17 mouse cellular contexts compared by ENCODE assay signal in the genomic region with DNA sequence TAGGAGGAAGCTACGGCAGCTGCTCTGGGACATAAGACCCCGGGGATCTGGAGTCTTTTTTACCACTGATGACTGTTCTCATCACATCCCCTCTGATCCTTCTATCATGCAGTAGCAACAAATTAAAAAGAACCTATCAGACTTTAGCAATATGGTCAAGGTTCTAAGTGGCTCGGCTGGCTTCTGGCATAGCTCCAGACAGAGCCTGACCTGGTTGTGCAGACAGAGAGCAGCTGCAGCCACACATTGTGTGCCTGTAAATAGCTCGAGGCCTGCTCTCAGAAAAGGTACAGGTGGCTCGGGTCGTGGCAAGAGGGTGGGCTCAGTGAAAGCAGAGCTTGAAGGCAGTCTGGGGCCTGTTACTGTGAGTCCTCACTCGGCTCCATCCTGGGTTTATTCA. TPM values are rescaled to one million over a fixed set of nuclear protein-coding genes. Genes with fewer than 3 reads are reported as not detected.
DNase-seq lines count a peak whose midpoint lies in the region; ATAC-seq and TF ChIP-seq lines count a peak whose summit lies in the region.
"Had no signal": no experiment of that assay in that cellular context is flagged by ENCODE, and none has a peak within 500 bp of the region (broad histone marks: within the 10 kb centered on the region; RNA-seq: fewer than 3 reads in every experiment).

No protein-coding gene starts in this region.

- H3K4me1 ChIP-seq in kidney, adult 2 months (ENCODE audit: control insufficient read depth, insufficient read depth, low read length) = no peaks in the 10 kb centered on the region
- H3K4me1 ChIP-seq: intestine, embryonic 15.5 days had no signal

- H3K36me3 ChIP-seq in kidney, adult 2 months (ENCODE audit: control insufficient read depth, insufficient read depth, low read length) = no peaks in the 10 kb centered on the region
- H3K36me3 ChIP-seq: heart, embryonic 15.5 days; intestine, embryonic 15.5 days had no signal

- H3K27me3 ChIP-seq in kidney, adult 2 months (replicated peaks; ENCODE audit: control insufficient read depth, insufficient read depth, low read length) = no peaks in the 10 kb centered on the region
- H3K27me3 ChIP-seq: heart, embryonic 15.5 days; intestine, embryonic 15.5 days had no signal

- no peak for TF ChIP-seq CTCF in kidney, adult 2 months (conservative IDR thresholded peaks at IDR 0.05; ENCODE audit: insufficient read depth, insufficient read length, low read depth, low read length)

- no peak overlapping the region for H3K27ac ChIP-seq in kidney, adult 2 months (ENCODE audit: insufficient read depth, low read depth, low read length)
- H3K27ac ChIP-seq: heart, embryonic 15.5 days; intestine, embryonic 15.5 days had no signal

- no peak overlapping the region for H3K4me3 ChIP-seq in kidney, adult 2 months (ENCODE audit: insufficient read depth, low read depth, low read length)
- H3K4me3 ChIP-seq: erythroblast, embryonic 14.5 days; heart, embryonic 15.5 days; intestine, embryonic 15.5 days; megakaryocyte, embryonic 14.5 days; myocyte had no signal

- TF ChIP-seq POLR2A in kidney, adult 2 months (IDR thresholded peaks at IDR 0.05; ENCODE audit: low read depth, low read length) = no peak

- 49% methylated on average over 7 of the region's 7 CpGs for WGBS in kidney, adult 2 months

- DNase-seq in cerebellum, adult 11 months = peak; percentile 2
- DNase-seq in kidney, adult 2 months = peak; percentile 9
- no peak for DNase-seq in kidney, adult 11 months
- peak; percentile 53 for DNase-seq in adrenal gland, postnatal 10 days
- peak; percentile 17 for DNase-seq in cerebellum, adult 9-11 months
- no peak for DNase-seq in frontal cortex, postnatal 10 days (ENCODE audit: low spot score in 2 of 2)
- DNase-seq in right cerebral cortex, postnatal 4 days = no peak
- DNase-seq: lung, embryonic 14.5 days; thymus, postnatal 14 days had no signal

- ATAC-seq in cerebellum, adult (ENCODE audit: insufficient number of reproducible peaks, low FRiP score, low TSS enrichment) = no peak
- ATAC-seq: intestine, embryonic 15.5 days had no signal

RNA-seq across cellular contexts. Expression of a gene that starts 48.5 kb away (rescaled TPM):
- 1.2 TPM in 2 replicates for polyA plus RNA-seq in kidney, adult 2 months (2012; rRNA removed)
- total RNA-seq in adrenal gland, postnatal 10 days (2021) = not detected
- polyA plus RNA-seq: erythroblast, embryonic 14.5 days; frontal cortex, adult 2 months; heart, embryonic 15.5 days; lung, embryonic 14.5 days; myocyte; stomach, embryonic 14.5 days had no signal

Comparison
In these comparisons a context has a peak if more than half of its experiments do, and no peak if none do; other contexts are left out.
1. DNase-seq: peak in cerebellum, adult 11 months (single experiment), kidney, adult 2 months (single experiment), adrenal gland, postnatal 10 days (single experiment) and cerebellum, adult 9-11 months (single experiment); none in kidney, adult 11 months (single experiment), frontal cortex, postnatal 10 days (0 of 2) and right cerebral cortex, postnatal 4 days (single experiment).